Comparison of ENCODE assay signal across 7 mouse cellular contexts in the genomic region with DNA sequence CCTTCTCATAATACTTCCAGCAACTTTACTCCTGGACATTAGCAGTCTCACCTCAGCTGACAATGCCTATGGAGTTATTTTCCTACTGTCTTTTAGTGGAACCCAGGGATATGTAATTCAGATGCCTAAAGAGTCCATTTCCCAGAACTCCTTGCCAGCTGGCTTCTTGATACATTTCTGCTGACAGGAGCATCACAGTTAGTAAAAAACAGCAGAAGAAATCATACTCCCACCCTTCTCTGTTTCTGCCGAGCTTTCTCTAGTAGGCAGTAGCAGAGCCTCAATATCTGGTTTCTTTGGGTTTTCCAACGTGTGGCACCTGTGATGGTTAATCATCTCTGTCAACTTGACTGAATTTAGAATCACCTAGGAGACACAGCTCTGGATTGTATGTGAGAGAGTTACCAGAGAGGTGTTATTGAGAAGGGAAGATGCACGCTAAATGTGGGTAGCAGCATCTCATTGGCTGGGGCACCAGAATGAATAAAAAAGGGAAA.
"Had no signal": no experiment of that assay in that cellular context is flagged by ENCODE, and none has a peak within 500 bp of the region (broad histone marks: within the 10 kb centered on the region; RNA-seq: fewer than 3 reads in every experiment).

No protein-coding gene starts in this region.

- DNase-seq: liver, postnatal 0 days; lung, adult 2 months; lung, postnatal 14 days; lung, postnatal 36 days; thymus, adult 2 months; thymus, postnatal 25 days; thymus, postnatal 4 days had no signal
